Mouse (Mus musculus) bone marrow macrophage, adult 2 months (primary cell): Measurements from ENCODE around the gene Gla.

ENCODE experiments used
- CTCF ChIP-seq: IDR thresholded peaks from 2 replicates; pipeline ENCODE4 v1.5.1; 2012; ENCODE audit warnings: low read depth, mild to moderate bottlenecking, low read length, moderate library complexity
- POLR2A ChIP-seq: IDR thresholded peaks from 2 replicates; pipeline ENCODE4 v1.6.1; 2012; ENCODE audit warnings: mild to moderate bottlenecking, low read depth, low read length, borderline replicate concordance

DNA sequence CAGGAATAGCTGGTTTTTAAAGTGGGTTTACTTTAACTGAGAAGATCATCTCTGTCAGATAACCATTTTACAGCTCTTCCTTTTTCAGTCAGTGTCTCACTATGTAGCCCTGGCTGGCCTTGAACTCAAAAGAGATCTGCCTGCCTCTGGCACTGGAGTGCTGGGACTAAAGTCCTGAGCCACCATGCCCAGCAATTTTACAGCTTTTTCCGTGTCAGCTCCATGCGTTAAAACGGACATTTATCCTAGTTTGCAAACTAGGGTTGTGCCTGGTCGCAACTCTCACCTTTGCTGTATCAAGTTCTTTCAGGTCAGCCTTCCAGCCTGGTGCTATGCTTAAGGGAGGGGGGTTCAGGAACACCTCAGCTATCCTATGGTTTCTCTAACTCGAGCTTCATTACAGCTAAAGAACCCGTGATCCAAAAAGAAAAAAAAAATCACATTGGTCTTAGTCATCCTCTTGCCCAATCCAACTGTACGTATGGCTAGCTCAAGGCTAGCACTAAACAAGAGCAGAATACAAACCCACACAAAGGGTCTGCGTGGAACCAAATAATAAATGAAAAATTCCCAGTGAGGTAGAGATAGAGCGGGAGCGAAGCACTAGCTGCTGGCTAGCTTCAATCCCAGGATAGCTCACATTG, 881 bp downstream of the Gla start:
- no peak for TF ChIP-seq POLR2A
- TF ChIP-seq CTCF: no peak
